Mouse (Mus musculus) hindbrain, embryonic 16.5 days (tissue): ENCODE data around the gene Csrnp2. TPM values are rescaled to one million over a fixed set of nuclear protein-coding genes. Genes with fewer than 3 reads are reported as not detected.
A peak's percentile ranks its signal among the peaks of the same experiment; 100 is the strongest.
"Not testable (repeated sequence)": the region's sequence is repeated elsewhere in the genome, so short reads cannot be mapped to it uniquely, and the experiment has no call there.

Experiments used
- ATAC-seq: fragments of 200-750 bp; cut with Nextera tagmentation; 2 replicates; pipeline ENCODE4 v1.8.0; 2017; ENCODE audit warnings: moderate TSS enrichment, moderate library complexity
- H3K27ac ChIP-seq: fragments of 300-500 bp; sonication (generic); 2 replicates; pipeline ENCODE4 v1.5.1; 2014; ENCODE audit warnings: low read depth, mild to moderate bottlenecking, control low read depth, low read length, moderate library complexity
- H3K27me3 ChIP-seq: fragments of 300-500 bp; sonication (generic); replicated peaks from 2 replicates; pipeline ENCODE4 v1.6.1; 2014; ENCODE audit warnings: low read length; ENCODE audit not compliant: control insufficient read depth, insufficient read depth
- H3K36me3 ChIP-seq: fragments of 300-500 bp; sonication (generic); 2 replicates; pipeline ENCODE4 v1.6.1; 2014; ENCODE audit warnings: mild to moderate bottlenecking, low read length, moderate library complexity, mixed read lengths; ENCODE audit not compliant: control insufficient read depth, insufficient read depth
- H3K4me1 ChIP-seq: fragments of 300-500 bp; sonication (generic); 2 replicates; pipeline ENCODE4 v1.6.1; 2014; ENCODE audit warnings: low read depth, low read length; ENCODE audit not compliant: control insufficient read depth, insufficient read depth
- H3K4me2 ChIP-seq: fragments of 300-500 bp; sonication (generic); 2 replicates; pipeline ENCODE4 v1.6.1; 2014; ENCODE audit warnings: mild to moderate bottlenecking, low read length, control low read depth, moderate library complexity
- H3K4me3 ChIP-seq: fragments of 300-500 bp; sonication (generic); 2 replicates; pipeline ENCODE4 v1.5.1; 2014; ENCODE audit warnings: mild to moderate bottlenecking, low read length, control low read depth, moderate library complexity
- H3K9ac ChIP-seq: fragments of 300-500 bp; sonication (generic); 2 replicates; pipeline ENCODE4 v1.6.1; 2014; ENCODE audit warnings: low read depth, mild to moderate bottlenecking, control low read depth, low read length, moderate library complexity
- H3K9me3 ChIP-seq: fragments of 300-500 bp; sonication (generic); 2 replicates; pipeline ENCODE4 v1.6.1; 2014; ENCODE audit warnings: mild to moderate bottlenecking, low read length, moderate library complexity; ENCODE audit not compliant: control insufficient read depth
- WGBS: fragments of 180-500 bp; shearing (Covaris S2); extraction: QIAGEN DNeasy Blood & Tissue Kit; methylation state at CpG from one replicate; pipeline ENCODE4 v1.1.7; 2014; 5-methylcytosine and 5-hydroxymethylcytosine counted together
- polyA plus RNA-seq: library from polyadenylated mRNA; unstranded; fragments of >200 nt; fragmentation: Nextera tagmentation; extraction: Ambion mirVana; gene quantifications from 2 replicates; pipeline ENCODE4 v1.2.1, GENCODE M21; 2015

Csrnp2 gene
- 36.3 and 43.4 TPM in 2 replicates for polyA plus RNA-seq

- ATAC-seq: peak; percentile 98
- H3K4me1 ChIP-seq: peaks cover 29% of the 10 kb centered on the region
- peak within 1 kb of the TSS; percentile 95 for H3K27ac ChIP-seq
- no peaks in the 10 kb centered on the region for H3K9me3 ChIP-seq
- WGBS: 0% methylated on average over 33 of the region's 40 CpGs
- H3K4me2 ChIP-seq: peak within 1 kb of the TSS; percentile 66
- peak within 1 kb of the TSS; percentile 89 for H3K9ac ChIP-seq
- no peaks in the 10 kb centered on the region for H3K27me3 ChIP-seq
- no peaks in the 10 kb centered on the region for H3K36me3 ChIP-seq
- peak within 1 kb of the TSS; percentile 60 for H3K4me3 ChIP-seq
Observed at GRCm38 (mm10) chr15:100495102-100495501, at the start of gene Csrnp2. Csrnp2 (minus strand) TSS chr15:100495488.

- not testable (repeated sequence) for H3K9me3 ChIP-seq, H3K4me1 ChIP-seq, H3K9ac ChIP-seq, H3K36me3 ChIP-seq, H3K27ac ChIP-seq, H3K27me3 ChIP-seq, H3K4me3 ChIP-seq, ATAC-seq, H3K4me2 ChIP-seq
- WGBS: 99% methylated on average over 14 of the region's 14 CpGs
Observed at GRCm38 (mm10) chr15:100543651-100544030, 48.4 kb upstream of the Csrnp2 start.

- H3K4me2 ChIP-seq, H3K4me3 ChIP-seq, H3K27ac ChIP-seq, H3K27me3 ChIP-seq, ATAC-seq, H3K9ac ChIP-seq, H3K4me1 ChIP-seq, H3K36me3 ChIP-seq, H3K9me3 ChIP-seq: not testable (repeated sequence)
- 98% methylated on average over 26 of the region's 28 CpGs for WGBS
Observed at GRCm38 (mm10) chr15:100542876-100543650, 47.8 kb upstream of the Csrnp2 start.

DNA sequence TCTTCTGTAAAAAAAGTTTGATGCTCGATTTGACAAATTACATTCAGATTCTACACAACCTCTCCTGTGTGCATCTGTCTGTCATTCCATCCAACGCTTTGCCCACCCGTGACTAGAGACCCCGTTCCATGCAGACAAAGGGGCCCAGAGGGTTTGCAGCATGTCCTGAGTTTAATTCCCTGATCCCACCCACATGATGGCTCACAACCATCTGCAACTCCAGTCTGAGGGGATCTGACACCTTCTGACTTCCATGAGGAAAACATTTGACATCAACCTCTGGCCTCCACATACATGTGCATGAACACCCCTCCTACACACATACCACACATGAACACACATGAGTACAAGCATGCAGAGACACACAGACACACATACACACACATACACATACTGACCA lies 46.1 kb upstream of the Csrnp2 start:
- Histone ChIP-seq H3K4me2 (no peak overlapping the region), H3K4me3 (no peak overlapping the region), H3K36me3 (peaks cover 2% of the 10 kb centered on the region; the same call in 1 of the 2 replicates), H3K9me3 (0 out of 2 replicates have a peak, but pooled peaks cover 2% of the 10 kb centered on the region), H3K4me1 (no peaks in the 10 kb centered on the region), H3K27me3 (no peaks in the 10 kb centered on the region), H3K9ac (no peak overlapping the region), H3K27ac (no peak overlapping the region)
- no peak for ATAC-seq
- 96% methylated on average over 4 of the region's 4 CpGs for WGBS

GRCm38 (mm10) chr15:100541001-100541400 lies 45.7 kb upstream of the Csrnp2 start:
- H3K4me2 ChIP-seq, H3K9ac ChIP-seq, H3K4me1 ChIP-seq, H3K27me3 ChIP-seq, H3K36me3 ChIP-seq, H3K9me3 ChIP-seq, H3K27ac ChIP-seq, ATAC-seq, H3K4me3 ChIP-seq: not testable (repeated sequence)
- 81% methylated on average over 1 of the region's 1 CpGs for WGBS

- ATAC-seq: no peak
- Histone ChIP-seq H3K4me2 (no peak overlapping the region), H3K36me3 (no peaks in the 10 kb centered on the region), H3K4me3 (no peak overlapping the region), H3K9ac (no peak overlapping the region), H3K27ac (no peak overlapping the region), H3K9me3 (no peaks in the 10 kb centered on the region), H3K4me1 (no peaks in the 10 kb centered on the region), H3K27me3 (no peaks in the 10 kb centered on the region)
- WGBS: 95% methylated on average over 9 of the region's 9 CpGs
Observed at GRCm38 (mm10) chr15:100539411-100539810, 44.1 kb upstream of the Csrnp2 start.

DNA sequence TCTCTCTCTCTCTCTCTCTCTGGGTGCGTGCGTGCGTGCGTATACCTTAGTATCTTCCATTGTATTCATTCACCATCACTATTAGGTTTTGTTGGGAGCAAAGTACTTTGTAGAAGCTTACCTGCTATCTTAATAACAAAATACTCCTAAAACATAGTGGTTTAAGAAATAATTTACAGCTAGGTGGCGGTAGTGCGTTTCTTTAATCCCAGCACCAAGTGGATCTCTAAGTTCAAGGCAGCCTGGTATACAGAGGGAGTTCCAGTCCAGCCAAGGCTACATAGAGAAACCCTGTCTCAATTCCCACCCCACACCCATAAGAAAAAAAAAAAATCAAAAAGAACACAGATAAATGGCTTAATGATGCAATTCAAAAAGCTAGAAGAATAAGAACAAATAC lies 42.6 kb upstream of the Csrnp2 start:
- WGBS: 88% methylated on average over 6 of the region's 6 CpGs
- Histone ChIP-seq H3K27ac (no peak overlapping the region), H3K4me1 (no peaks in the 10 kb centered on the region), H3K9ac (no peak overlapping the region), H3K36me3 (no peaks in the 10 kb centered on the region), H3K9me3 (no peaks in the 10 kb centered on the region), H3K4me3 (no peak overlapping the region), H3K4me2 (no peak overlapping the region), H3K27me3 (no peaks in the 10 kb centered on the region)
- no peak for ATAC-seq

DNA sequence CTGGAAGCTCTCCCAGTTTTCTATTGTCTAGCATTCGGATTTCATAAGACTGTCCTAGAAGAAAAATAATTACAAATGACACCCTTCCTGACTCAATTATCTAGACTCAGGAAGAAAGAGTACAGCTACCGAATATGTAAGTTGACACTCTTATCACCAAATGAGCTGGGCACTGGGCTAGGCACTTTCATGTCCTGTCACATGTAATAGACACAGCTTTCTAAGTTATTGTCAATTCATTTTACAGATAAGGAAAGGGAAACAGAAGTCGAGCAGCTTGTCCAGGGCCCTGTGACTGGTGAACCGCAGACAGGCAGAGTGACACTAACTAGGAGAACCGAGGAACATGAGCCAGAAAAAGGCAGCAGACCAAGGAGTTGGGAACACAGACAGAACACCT lies 32.6 kb upstream of the Csrnp2 start:
- no peak overlapping the region for H3K27ac ChIP-seq
- H3K4me1 ChIP-seq: no peaks in the 10 kb centered on the region
- no peak for ATAC-seq
- H3K4me3 ChIP-seq: no peak overlapping the region
- H3K4me2 ChIP-seq: no peak overlapping the region
- peaks cover 3% of the 10 kb centered on the region; the same call in 1 of the 2 replicates for H3K36me3 ChIP-seq
- WGBS: 88% methylated on average over 5 of the region's 5 CpGs
- H3K9me3 ChIP-seq: no peaks in the 10 kb centered on the region
- no peak overlapping the region for H3K9ac ChIP-seq
- H3K27me3 ChIP-seq: no peaks in the 10 kb centered on the region

DNA sequence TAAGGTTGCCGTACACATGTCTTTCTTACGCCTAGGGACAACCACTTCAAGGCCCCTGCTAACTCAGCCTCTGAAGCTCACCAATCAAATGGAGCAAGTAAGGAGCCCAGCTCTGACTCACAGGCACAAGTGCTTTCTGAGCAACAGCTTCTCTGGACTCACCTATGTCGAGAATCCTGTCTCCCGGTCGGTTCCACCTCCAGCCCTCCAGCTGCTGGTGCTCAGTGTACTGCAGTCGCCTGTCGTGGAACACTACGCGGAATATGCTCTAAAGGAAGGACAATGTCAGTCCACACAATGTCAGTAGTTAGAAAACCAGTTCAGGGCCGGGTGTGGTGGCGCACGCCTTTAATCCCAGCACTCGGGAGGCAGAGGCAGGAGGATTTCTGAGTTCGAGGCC lies 30.1 kb upstream of the Csrnp2 start:
- WGBS: 96% methylated on average over 14 of the region's 14 CpGs
- H3K27ac ChIP-seq: no peak overlapping the region
- no peak overlapping the region for H3K4me3 ChIP-seq
- no peak for ATAC-seq
- H3K4me1 ChIP-seq: no peaks in the 10 kb centered on the region
- H3K9ac ChIP-seq: no peak overlapping the region
- no peaks in the 10 kb centered on the region for H3K9me3 ChIP-seq
- H3K4me2 ChIP-seq: no peak overlapping the region
- peaks cover 5% of the 10 kb centered on the region for H3K36me3 ChIP-seq
- no peaks in the 10 kb centered on the region for H3K27me3 ChIP-seq
